Mouse (Mus musculus): Measurements from ENCODE around the gene Prdm15. TPM values are rescaled to one million over a fixed set of nuclear protein-coding genes. Genes with fewer than 3 reads are reported as not detected.
A peak's percentile ranks its signal among the peaks of the same experiment; 100 is the strongest.

Prdm15 gene
- total RNA-seq, 2 experiments from 2014 or later, result 5.1 TPM

- DNase-seq (ENCODE audit: low spot score), result no peak
- intact Hi-C loops (cut with DNase I), result no loop called here
Measured at GRCm38 (mm10) chr16:97828207-97828606, 23.4 kb downstream of the Prdm15 start.

GRCm38 (mm10) chr16:97823311-97824007 lies 28.2 kb downstream of the Prdm15 start:
- intact Hi-C loops (cut with DNase I), result no loop called here
- DNase-seq (ENCODE audit: low spot score), result no peak

GRCm38 (mm10) chr16:97819532-97819931 lies 32.1 kb downstream of the Prdm15 start:
- intact Hi-C loops (cut with DNase I), result no loop called here
- DNase-seq (ENCODE audit: low spot score), result no peak

DNA sequence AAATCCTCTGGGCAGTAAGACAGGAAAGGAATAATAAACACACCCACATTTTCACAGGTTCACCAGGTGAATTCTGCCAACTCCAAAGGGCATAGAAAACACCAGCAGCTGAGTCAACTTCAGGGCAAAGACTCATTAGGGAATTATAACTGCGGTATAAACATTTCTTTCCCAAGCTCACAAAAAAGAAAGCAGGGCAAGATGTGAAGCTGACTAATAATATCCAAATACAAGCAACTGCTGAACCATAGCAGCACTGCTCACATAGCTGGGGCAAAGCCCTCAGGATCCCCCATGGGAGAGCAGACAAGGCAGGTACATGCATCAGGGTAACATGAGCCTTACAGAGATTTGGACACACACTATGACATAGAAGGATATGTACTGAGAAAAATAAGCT lies 34.2 kb downstream of the Prdm15 start:
- intact Hi-C loops (cut with DNase I), result no loop called here
- DNase-seq (ENCODE audit: low spot score), result no peak

DNA sequence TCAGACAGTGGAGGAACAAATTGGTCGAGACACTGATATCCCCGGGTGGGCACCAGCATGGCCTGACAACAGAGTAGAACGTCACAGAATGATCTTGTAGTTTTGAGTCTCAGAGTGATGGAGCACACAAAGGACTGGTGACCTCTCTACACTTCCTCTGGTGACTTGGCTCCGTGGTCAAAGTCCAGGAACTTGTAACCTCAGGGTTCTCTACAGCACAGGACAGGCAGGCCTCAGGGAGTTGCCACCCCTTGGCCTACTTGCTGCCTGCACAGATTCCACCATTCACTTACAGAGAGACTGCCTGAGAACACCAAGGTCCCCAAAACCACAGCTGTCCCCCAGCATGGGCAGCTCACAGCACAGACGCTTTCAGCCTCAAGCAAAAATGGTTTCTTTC lies 36.4 kb downstream of the Prdm15 start:
- intact Hi-C loops (cut with DNase I), result no loop called here
- no peak for DNase-seq (ENCODE audit: low spot score)

DNA sequence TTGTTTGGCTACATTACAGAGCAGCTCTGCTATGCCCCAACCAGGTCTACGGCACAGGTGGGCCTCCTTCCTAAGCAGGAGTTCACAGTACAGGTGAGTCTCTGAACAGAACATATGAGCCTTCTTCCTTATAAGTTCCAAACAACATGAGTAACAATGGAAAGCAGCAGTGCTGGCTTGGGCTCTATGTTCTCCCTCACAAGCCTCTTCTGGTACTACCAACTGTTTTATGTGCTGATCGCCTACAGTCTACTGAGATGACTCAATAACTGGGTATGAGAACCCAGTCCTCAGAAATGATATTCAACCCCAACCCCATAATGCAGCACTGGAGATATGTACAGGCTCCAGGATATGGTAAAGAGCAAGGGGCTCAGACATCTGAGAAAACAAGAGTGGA lies 37.6 kb downstream of the Prdm15 start:
- DNase-seq (ENCODE audit: low spot score), result no peak
- intact Hi-C loops (cut with DNase I), result no loop called here

DNA sequence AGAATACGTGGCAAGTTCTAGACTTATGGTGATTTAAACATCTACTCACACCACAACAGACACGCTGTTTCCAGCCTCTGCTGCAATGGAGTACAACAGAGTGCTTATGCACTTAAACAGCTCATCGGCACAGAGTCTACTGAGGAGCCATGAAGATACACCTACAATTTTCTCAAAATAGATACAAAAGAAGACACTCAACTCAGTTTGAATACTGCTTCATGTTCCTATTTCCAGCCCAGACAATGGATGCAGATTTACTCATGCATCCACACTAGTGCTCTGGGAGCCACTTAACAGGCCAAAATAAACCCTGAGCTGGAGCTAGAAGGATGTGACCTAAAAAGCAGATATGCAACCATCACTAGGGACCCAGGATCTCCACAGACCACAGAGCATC lies 42.8 kb downstream of the Prdm15 start:
- no peak for DNase-seq (ENCODE audit: low spot score)
- intact Hi-C loops (cut with DNase I), result loop anchor here (5.0 kb wide), 1 partner anchor 183 kb away; no protein-coding TSS in a partner anchor

GRCm38 (mm10) chr16:97805646-97806045 lies 46.0 kb downstream of the Prdm15 start:
- no peak for DNase-seq (ENCODE audit: low spot score)
- intact Hi-C loops (cut with DNase I), result loop anchor here (5.0 kb wide), 1 partner anchor 187 kb away; no protein-coding TSS in a partner anchor

- peak; percentile 28 for DNase-seq (ENCODE audit: low spot score)
- intact Hi-C loops (cut with DNase I), result loop anchor here (5.0 kb wide), 1 partner anchor 187 kb away; no protein-coding TSS in a partner anchor
Measured at GRCm38 (mm10) chr16:97804680-97805547, 46.7 kb downstream of the Prdm15 start.

- no peak for DNase-seq (ENCODE audit: low spot score)
- intact Hi-C loops (cut with DNase I), result no loop called here
Measured at GRCm38 (mm10) chr16:97797950-97798869, 53.4 kb downstream of the Prdm15 start.

DNA sequence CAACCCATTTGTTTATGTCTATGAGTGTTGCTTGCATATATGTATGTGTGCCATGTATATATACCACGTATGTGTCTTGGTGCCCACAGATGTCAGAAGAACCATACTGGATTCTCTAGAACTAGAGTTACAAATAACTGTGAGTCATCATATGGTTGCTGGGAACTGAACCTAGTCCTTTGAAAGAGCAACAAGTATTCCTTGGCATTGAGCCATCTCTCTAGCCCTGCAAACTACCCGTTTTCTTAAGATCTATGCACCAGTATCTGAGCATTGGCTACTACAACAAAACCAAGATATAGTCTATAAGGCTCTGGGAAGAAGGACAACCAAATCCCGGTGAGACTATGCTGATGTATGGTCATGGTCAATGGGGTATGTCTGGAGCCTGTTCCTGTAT lies 54.4 kb downstream of the Prdm15 start:
- intact Hi-C loops (cut with DNase I), result no loop called here
- no peak for DNase-seq (ENCODE audit: low spot score)

DNA sequence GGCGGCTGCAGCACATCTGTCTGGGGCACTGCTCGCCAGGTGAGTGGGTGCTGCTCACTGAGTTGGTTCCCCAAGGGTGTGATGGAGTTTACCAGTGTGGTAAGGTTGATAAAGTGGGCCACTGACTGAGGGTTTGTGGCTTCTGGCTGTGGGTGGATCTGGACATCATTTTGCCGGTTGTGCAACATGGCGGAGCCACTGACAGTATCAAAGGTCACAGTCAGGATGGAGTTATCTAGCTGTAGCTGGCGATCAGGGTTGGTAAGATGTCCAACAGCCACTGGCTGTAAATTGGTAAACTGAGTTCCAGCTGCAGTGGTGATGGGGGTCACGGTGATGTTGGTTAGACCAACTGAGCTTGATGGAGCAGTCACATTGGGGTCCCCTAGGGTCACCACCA lies 57.4 kb downstream of the Prdm15 start:
- no peak for DNase-seq (ENCODE audit: low spot score)
- intact Hi-C loops (cut with DNase I), result no loop called here

- intact Hi-C loops (cut with DNase I), result loop anchor here (5.0 kb wide), 1 partner anchor 471 kb away; no protein-coding TSS in a partner anchor
- no peak for DNase-seq (ENCODE audit: low spot score)
Measured at GRCm38 (mm10) chr16:97783057-97783456, 68.6 kb downstream of the Prdm15 start.

DNA sequence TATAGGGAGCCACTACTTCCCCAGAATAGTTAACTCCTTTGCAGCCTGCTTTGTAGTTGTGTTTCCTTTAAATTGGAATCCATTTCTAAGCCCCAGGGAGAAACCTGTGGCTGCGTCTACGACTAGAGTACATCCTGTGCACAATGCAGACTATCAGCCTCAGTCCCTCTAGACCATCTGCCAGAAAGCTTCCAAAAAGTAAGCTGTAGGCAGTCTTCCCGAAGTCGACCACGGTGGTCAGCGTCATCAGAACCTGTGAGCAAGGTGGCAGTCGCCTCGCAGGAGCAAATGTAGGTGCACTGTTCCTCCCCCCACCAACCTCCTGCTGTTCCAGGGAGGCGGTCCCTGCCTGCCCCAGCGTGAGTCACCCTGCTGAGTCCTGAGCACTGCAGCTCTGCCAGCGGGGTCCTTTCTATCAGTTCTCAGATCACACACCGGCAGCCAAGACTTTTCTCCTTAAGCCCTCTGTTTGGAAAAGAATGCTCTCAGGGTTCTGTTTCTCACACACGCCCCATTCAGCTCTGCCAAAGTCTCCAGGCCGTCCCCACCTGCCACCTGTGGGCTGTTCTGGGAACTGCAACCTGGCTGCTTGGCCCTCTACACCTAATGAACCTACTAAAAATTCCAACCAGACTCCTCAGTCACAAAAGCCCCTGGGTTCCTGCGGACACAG lies 73.2 kb downstream of the Prdm15 start:
- intact Hi-C loops (cut with DNase I), result loop anchor here (10.0 kb wide), 1 partner anchor 254 kb away; no protein-coding TSS in a partner anchor
- peak; percentile 35 for DNase-seq (ENCODE audit: low spot score)

DNA sequence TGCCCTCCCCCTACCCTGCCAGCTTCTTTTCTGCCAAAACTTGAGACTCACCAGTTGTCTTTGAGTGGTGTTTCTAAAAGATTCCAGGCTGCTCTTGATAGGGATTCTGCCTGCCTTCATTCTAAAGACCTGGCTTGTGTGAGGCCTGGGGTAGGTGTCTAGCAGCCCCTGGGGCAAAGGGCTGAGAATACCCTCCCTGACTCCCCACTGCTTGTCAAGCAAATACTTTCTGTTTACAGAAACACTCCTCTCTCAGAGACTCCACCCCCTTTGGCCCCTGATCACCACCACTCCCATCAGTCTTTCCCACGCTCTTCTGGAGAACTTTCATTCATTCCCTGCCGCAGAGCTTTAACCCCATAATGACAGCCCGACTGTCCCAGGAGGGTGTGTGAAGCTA lies 85.1 kb downstream of the Prdm15 start:
- no peak for DNase-seq (ENCODE audit: low spot score)
- intact Hi-C loops (cut with DNase I), result loop anchor here (5.0 kb wide), 2 partner anchors 94 to 454 kb away; no protein-coding TSS in a partner anchor

- DNase-seq (ENCODE audit: low spot score), result no peak
- intact Hi-C loops (cut with DNase I), result loop anchor here (5.0 kb wide), 2 partner anchors 92 to 452 kb away; no protein-coding TSS in a partner anchor
Measured at GRCm38 (mm10) chr16:97764626-97765025, 87.0 kb downstream of the Prdm15 start.

- DNase-seq (ENCODE audit: low spot score), result no peak
- intact Hi-C loops (cut with DNase I), result no loop called here
Measured at GRCm38 (mm10) chr16:97763990-97764340, 87.7 kb downstream of the Prdm15 start.

- DNase-seq (ENCODE audit: low spot score), result no peak
- intact Hi-C loops (cut with DNase I), result no loop called here
Measured at GRCm38 (mm10) chr16:97763061-97763989, 88.3 kb downstream of the Prdm15 start, which contains the start of gene Ripk4. Gene Ripk4, minus strand, starts transcription at chr16:97763787.

All from heart, postnatal 25 days (tissue).